Mouse (Mus musculus): ENCODE measurements around the gene C1ql2. TPM values are rescaled to one million over a fixed set of nuclear protein-coding genes. Genes with fewer than 3 reads are reported as not detected.
A peak's percentile ranks its signal among the peaks of the same experiment; 100 is the strongest.

C1ql2 gene
- polyA plus RNA-seq, 1 experiment from 2014 or later, result not detected

GRCm38 (mm10) chr1:120328212-120328611 is 12.2 kb upstream of the C1ql2 start:
- 65% methylated on average over 1 of the region's 1 CpGs for WGBS

DNA sequence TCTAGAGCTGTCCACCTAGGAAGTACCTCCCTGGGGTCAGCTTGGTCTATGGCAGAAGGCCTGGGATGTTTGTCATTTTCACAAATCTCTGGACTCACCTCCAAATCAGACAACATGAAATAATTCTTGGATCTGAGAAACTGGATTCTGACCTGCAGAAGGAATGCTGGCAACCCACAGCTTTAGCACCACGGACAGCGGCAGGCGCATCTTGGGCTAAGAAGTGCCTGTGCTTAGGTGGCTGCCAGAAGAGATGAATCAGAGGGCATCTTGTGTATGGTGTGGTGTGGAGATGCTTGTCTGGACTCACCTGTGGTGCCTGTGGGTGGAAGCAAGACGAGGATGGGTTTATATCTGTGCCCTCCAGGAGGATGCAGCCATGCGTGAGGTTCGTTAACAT is 8.5 kb upstream of the C1ql2 start:
- no peak overlapping the region for H3K4me2 ChIP-seq (ENCODE audit: low read depth, severe bottlenecking)
- H3K9me3 ChIP-seq (ENCODE audit: control insufficient read depth, low read length), result no peaks in the 10 kb centered on the region
- no peaks in the 10 kb centered on the region for H3K36me3 ChIP-seq (ENCODE audit: control insufficient read depth, insufficient read depth, low read length)
- H3K9ac ChIP-seq (ENCODE audit: low read length), result no peak overlapping the region
- no peaks in the 10 kb centered on the region for H3K4me1 ChIP-seq (ENCODE audit: control insufficient read depth, insufficient read depth, low read length)
- DNase-seq (ENCODE audit: low spot score) (peak; percentile 86), ATAC-seq (ENCODE audit: insufficient number of reproducible peaks, low FRiP score, low TSS enrichment, low read depth) (no peak)
- H3K27ac ChIP-seq (replicated peaks; ENCODE audit: low read depth, low read length), result no peak overlapping the region
- no peak overlapping the region for H3K4me3 ChIP-seq (ENCODE audit: low read depth, low read length)
- 42% methylated on average over 6 of the region's 6 CpGs for WGBS
- no peaks in the 10 kb centered on the region for H3K27me3 ChIP-seq (ENCODE audit: control insufficient read depth, insufficient read depth, low read length)

More at GRCm38 (mm10) chr1:120328212-120328611, 12.2 kb upstream of the C1ql2 start:
- Histone ChIP-seq H3K27ac (replicated peaks; ENCODE audit: low read depth, low read length) (no peak overlapping the region), H3K4me2 (ENCODE audit: low read depth, severe bottlenecking) (no peak overlapping the region), H3K9ac (ENCODE audit: low read length) (no peak overlapping the region), H3K9me3 (ENCODE audit: control insufficient read depth, low read length) (no peaks in the 10 kb centered on the region), H3K4me3 (ENCODE audit: low read depth, low read length) (no peak overlapping the region), H3K4me1 (ENCODE audit: control insufficient read depth, insufficient read depth, low read length) (no peaks in the 10 kb centered on the region), H3K36me3 (ENCODE audit: control insufficient read depth, insufficient read depth, low read length) (no peaks in the 10 kb centered on the region), H3K27me3 (ENCODE audit: control insufficient read depth, insufficient read depth, low read length) (no peaks in the 10 kb centered on the region)
- DNase-seq (ENCODE audit: low spot score), result no peak
- ATAC-seq (ENCODE audit: insufficient number of reproducible peaks, low FRiP score, low TSS enrichment, low read depth), result no peak

DNA sequence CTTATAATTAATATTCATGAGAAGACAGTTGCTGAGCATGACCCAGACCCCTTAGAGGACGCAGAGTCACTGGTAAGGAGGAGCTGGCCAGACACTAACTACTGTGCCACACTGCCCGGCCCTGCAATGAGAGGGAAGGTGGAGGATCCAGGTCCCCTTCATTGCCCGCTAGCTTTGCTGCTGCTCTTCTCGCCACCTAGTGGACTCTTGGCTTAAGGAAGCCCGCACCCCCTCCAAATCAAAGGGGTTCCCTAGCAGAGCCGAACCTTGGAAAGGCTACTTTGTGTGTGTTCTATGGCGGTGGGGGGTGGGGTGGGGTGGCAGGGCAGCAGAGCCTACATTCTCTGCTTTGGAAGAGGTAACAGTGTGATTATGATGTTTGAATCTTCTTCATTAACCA is 2.4 kb upstream of the C1ql2 start:
- H3K9me3 ChIP-seq (ENCODE audit: control insufficient read depth, low read length), result no peaks in the 10 kb centered on the region
- no peak overlapping the region for H3K4me3 ChIP-seq (ENCODE audit: low read depth, low read length)
- H3K36me3 ChIP-seq (ENCODE audit: control insufficient read depth, insufficient read depth, low read length), result no peaks in the 10 kb centered on the region
- no peak overlapping the region for H3K4me2 ChIP-seq (ENCODE audit: low read depth, severe bottlenecking)
- H3K27me3 ChIP-seq (ENCODE audit: control insufficient read depth, insufficient read depth, low read length), result peaks cover 48% of the 10 kb centered on the region
- H3K27ac ChIP-seq (replicated peaks; ENCODE audit: low read depth, low read length), result no peak overlapping the region
- WGBS, result 34% methylated on average over 7 of the region's 7 CpGs
- no peak overlapping the region for H3K9ac ChIP-seq (ENCODE audit: low read length)
- DNase-seq (ENCODE audit: low spot score) (no peak), ATAC-seq (ENCODE audit: insufficient number of reproducible peaks, low FRiP score, low TSS enrichment, low read depth) (no peak)
- peaks cover 12% of the 10 kb centered on the region; the same call in 1 of the 2 replicates for H3K4me1 ChIP-seq (ENCODE audit: control insufficient read depth, insufficient read depth, low read length)

GRCm38 (mm10) chr1:120341172-120341675 is 842 bp downstream of the C1ql2 start:
- WGBS, result under 1% methylated on average over 41 of the region's 41 CpGs
- peak overlapping the region; percentile 12 for H3K4me3 ChIP-seq (ENCODE audit: low read depth, low read length)
- peak; percentile 46 for DNase-seq (ENCODE audit: low spot score)
- H3K36me3 ChIP-seq (ENCODE audit: control insufficient read depth, insufficient read depth, low read length), result no peaks in the 10 kb centered on the region
- ATAC-seq (ENCODE audit: insufficient number of reproducible peaks, low FRiP score, low TSS enrichment, low read depth), result no peak
- H3K4me2 ChIP-seq (ENCODE audit: low read depth, severe bottlenecking), result peak overlapping the region; percentile 29
- H3K9me3 ChIP-seq (ENCODE audit: control insufficient read depth, low read length), result no peaks in the 10 kb centered on the region
- peaks cover 70% of the 10 kb centered on the region for H3K27me3 ChIP-seq (ENCODE audit: control insufficient read depth, insufficient read depth, low read length)
- no peak overlapping the region for H3K27ac ChIP-seq (replicated peaks; ENCODE audit: low read depth, low read length)
- no peak overlapping the region for H3K9ac ChIP-seq (ENCODE audit: low read length)
- H3K4me1 ChIP-seq (ENCODE audit: control insufficient read depth, insufficient read depth, low read length), result peaks cover 12% of the 10 kb centered on the region; the same call in 1 of the 2 replicates

- Histone ChIP-seq H3K36me3 (ENCODE audit: control insufficient read depth, insufficient read depth, low read length) (no peaks in the 10 kb centered on the region), H3K4me1 (ENCODE audit: control insufficient read depth, insufficient read depth, low read length) (peaks cover 12% of the 10 kb centered on the region; the same call in 1 of the 2 replicates), H3K27me3 (ENCODE audit: control insufficient read depth, insufficient read depth, low read length) (peaks cover 70% of the 10 kb centered on the region), H3K27ac (replicated peaks; ENCODE audit: low read depth, low read length) (no peak overlapping the region), H3K9me3 (ENCODE audit: control insufficient read depth, low read length) (no peaks in the 10 kb centered on the region), H3K9ac (ENCODE audit: low read length) (no peak overlapping the region), H3K4me2 (ENCODE audit: low read depth, severe bottlenecking) (peak overlapping the region; percentile 47), H3K4me3 (ENCODE audit: low read depth, low read length) (peak overlapping the region; percentile 18; the same call in 1 of the 2 replicates)
- 1% methylated on average over 17 of the region's 17 CpGs for WGBS
- DNase-seq (ENCODE audit: low spot score) (peak; percentile 31), ATAC-seq (ENCODE audit: insufficient number of reproducible peaks, low FRiP score, low TSS enrichment, low read depth) (no peak; the same call in 1 of the 2 replicates)
Observed at GRCm38 (mm10) chr1:120341811-120342370, 1.5 kb downstream of the C1ql2 start.

- DNase-seq (ENCODE audit: low spot score) (peak; percentile 75), ATAC-seq (ENCODE audit: insufficient number of reproducible peaks, low FRiP score, low TSS enrichment, low read depth) (0 out of 2 replicates have a peak, but pooled peaks have one; percentile 42)
- peaks cover 70% of the 10 kb centered on the region for H3K27me3 ChIP-seq (ENCODE audit: control insufficient read depth, insufficient read depth, low read length)
- H3K9me3 ChIP-seq (ENCODE audit: control insufficient read depth, low read length), result no peaks in the 10 kb centered on the region
- no peak overlapping the region for H3K9ac ChIP-seq (ENCODE audit: low read length)
- H3K36me3 ChIP-seq (ENCODE audit: control insufficient read depth, insufficient read depth, low read length), result no peaks in the 10 kb centered on the region
- peak overlapping the region; percentile 47 for H3K4me2 ChIP-seq (ENCODE audit: low read depth, severe bottlenecking)
- no peak overlapping the region for H3K27ac ChIP-seq (replicated peaks; ENCODE audit: low read depth, low read length)
- under 1% methylated on average over 34 of the region's 34 CpGs for WGBS
- H3K4me3 ChIP-seq (ENCODE audit: low read depth, low read length), result peak overlapping the region; percentile 18; the same call in 1 of the 2 replicates
- peaks cover 12% of the 10 kb centered on the region; the same call in 1 of the 2 replicates for H3K4me1 ChIP-seq (ENCODE audit: control insufficient read depth, insufficient read depth, low read length)
Observed at GRCm38 (mm10) chr1:120342371-120342821, 2.0 kb downstream of the C1ql2 start.

DNA sequence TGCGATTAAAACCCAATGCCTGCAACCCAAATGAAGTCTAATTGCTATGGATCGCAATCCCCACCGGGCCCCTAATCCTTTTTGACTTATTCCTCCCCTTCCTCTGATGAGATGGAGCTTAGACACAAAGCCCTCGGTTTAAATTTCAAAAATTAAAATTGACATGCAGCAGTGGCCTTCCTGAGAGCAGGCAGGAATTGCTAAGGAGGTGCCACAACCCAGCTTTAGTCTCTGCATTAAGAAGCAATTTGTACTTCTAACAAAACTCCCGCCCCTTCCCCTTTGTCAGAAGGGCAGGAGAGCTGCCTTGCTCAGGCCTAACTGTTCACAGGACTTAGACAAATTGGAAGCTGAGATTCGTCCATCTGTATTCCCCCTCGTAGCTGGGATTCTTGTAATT is 4.6 kb downstream of the C1ql2 start:
- no peaks in the 10 kb centered on the region for H3K9me3 ChIP-seq (ENCODE audit: control insufficient read depth, low read length)
- no peak overlapping the region for H3K9ac ChIP-seq (ENCODE audit: low read length)
- H3K27ac ChIP-seq (replicated peaks; ENCODE audit: low read depth, low read length), result no peak overlapping the region
- no peaks in the 10 kb centered on the region for H3K36me3 ChIP-seq (ENCODE audit: control insufficient read depth, insufficient read depth, low read length)
- ATAC-seq (ENCODE audit: insufficient number of reproducible peaks, low FRiP score, low TSS enrichment, low read depth) (no peak), DNase-seq (ENCODE audit: low spot score) (no peak)
- H3K4me2 ChIP-seq (ENCODE audit: low read depth, severe bottlenecking), result no peak overlapping the region
- 22% methylated on average over 7 of the region's 7 CpGs for WGBS
- H3K4me3 ChIP-seq (ENCODE audit: low read depth, low read length), result no peak overlapping the region
- peaks cover 12% of the 10 kb centered on the region; the same call in 1 of the 2 replicates for H3K4me1 ChIP-seq (ENCODE audit: control insufficient read depth, insufficient read depth, low read length)
- peaks cover 52% of the 10 kb centered on the region for H3K27me3 ChIP-seq (ENCODE audit: control insufficient read depth, insufficient read depth, low read length)

DNA sequence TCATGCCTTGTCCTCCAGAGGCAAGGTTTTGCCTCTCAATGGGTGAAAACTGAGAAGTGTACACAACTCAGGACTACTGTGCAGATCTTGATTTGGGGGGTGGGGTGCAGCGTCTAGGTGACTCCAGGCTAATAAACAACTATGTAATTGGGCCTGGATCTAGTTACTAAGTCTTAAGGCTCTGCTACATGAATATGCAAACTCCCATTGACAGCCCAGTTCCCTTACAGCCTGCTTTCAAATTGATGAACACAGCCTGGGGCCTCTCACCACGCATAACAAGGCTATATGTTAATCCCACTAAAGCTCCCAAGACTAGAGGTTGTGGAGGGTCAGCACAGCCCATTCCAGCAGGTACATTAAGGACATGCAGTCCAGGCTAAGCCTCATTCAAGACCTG is 14.0 kb downstream of the C1ql2 start:
- no peak overlapping the region for H3K27ac ChIP-seq (replicated peaks; ENCODE audit: low read depth, low read length)
- H3K27me3 ChIP-seq (ENCODE audit: control insufficient read depth, insufficient read depth, low read length), result no peaks in the 10 kb centered on the region
- DNase-seq (ENCODE audit: low spot score) (no peak), ATAC-seq (ENCODE audit: insufficient number of reproducible peaks, low FRiP score, low TSS enrichment, low read depth) (no peak)
- no peak overlapping the region for H3K4me3 ChIP-seq (ENCODE audit: low read depth, low read length)
- H3K4me1 ChIP-seq (ENCODE audit: control insufficient read depth, insufficient read depth, low read length), result no peaks in the 10 kb centered on the region
- no peak overlapping the region for H3K9ac ChIP-seq (ENCODE audit: low read length)
- WGBS, result 29% methylated on average over 2 of the region's 2 CpGs
- H3K36me3 ChIP-seq (ENCODE audit: control insufficient read depth, insufficient read depth, low read length), result no peaks in the 10 kb centered on the region
- no peaks in the 10 kb centered on the region for H3K9me3 ChIP-seq (ENCODE audit: control insufficient read depth, low read length)
- no peak overlapping the region for H3K4me2 ChIP-seq (ENCODE audit: low read depth, severe bottlenecking)

Measured in limb, embryonic 11.5 days (tissue).